Mouse (Mus musculus) heart, postnatal 0 days (tissue): ENCODE results near the gene St6galnac3. TPM values are rescaled to one million over a fixed set of nuclear protein-coding genes. Genes with fewer than 3 reads are reported as not detected.

Source experiments
- ATAC-seq: fragments of 200-750 bp; cut with Nextera tagmentation; 2 replicates; pipeline ENCODE4 v1.8.0; 2017; ENCODE audit warnings: low read depth, moderate number of reproducible peaks, moderate library complexity; ENCODE audit not compliant: insufficient read depth
- DNase-seq: peaks from one replicate; pipeline ENCODE4 v3.0.0-alpha.2; 2016; ENCODE audit warnings: low spot score
- H3K27ac ChIP-seq: fragments of 300-500 bp; sonication (generic); 2 replicates; pipeline ENCODE4 v1.5.1; 2014; ENCODE audit warnings: low read depth, mild to moderate bottlenecking
- H3K27me3 ChIP-seq: fragments of 300-500 bp; sonication (generic); 2 replicates; pipeline ENCODE4 v1.6.1; 2014; ENCODE audit warnings: low read length, mixed read lengths; ENCODE audit not compliant: control insufficient read depth, insufficient read depth
- H3K36me3 ChIP-seq: fragments of 300-500 bp; sonication (generic); replicated peaks from 2 replicates; pipeline ENCODE4 v1.6.1; 2014; ENCODE audit warnings: low read length, mixed read lengths; ENCODE audit not compliant: control insufficient read depth, insufficient read depth
- H3K4me1 ChIP-seq: fragments of 300-500 bp; sonication (generic); 2 replicates; pipeline ENCODE4 v1.6.1; 2014; ENCODE audit warnings: antibody characterized with exemption; ENCODE audit not compliant: control insufficient read depth, insufficient read depth
- H3K4me2 ChIP-seq: fragments of 300-500 bp; sonication (generic); 2 replicates; pipeline ENCODE4 v1.6.1; 2014; ENCODE audit warnings: low read depth, mild to moderate bottlenecking, low read length, moderate library complexity
- H3K4me3 ChIP-seq: fragments of 300-500 bp; sonication (generic); 2 replicates; pipeline ENCODE4 v1.5.1; 2014; ENCODE audit warnings: low read depth, low read length
- H3K9ac ChIP-seq: fragments of 300-500 bp; sonication (generic); replicated peaks from 2 replicates; pipeline ENCODE4 v1.6.1; 2014; ENCODE audit warnings: low read depth, low read length, mixed read lengths
- H3K9me3 ChIP-seq: fragments of 300-500 bp; sonication (generic); replicated peaks from 2 replicates; pipeline ENCODE4 v1.6.1; 2016; ENCODE audit warnings: low read length; ENCODE audit not compliant: control insufficient read depth
- CTCF ChIP-seq: IDR thresholded peaks from 2 replicates; pipeline ENCODE4 v1.5.1; 2016; ENCODE audit warnings: antibody characterized with exemption, control low read depth, low read depth
- EP300 ChIP-seq: IDR thresholded peaks from 2 replicates; pipeline ENCODE4 v1.6.1; 2016; ENCODE audit warnings: antibody characterized with exemption, low read depth
- WGBS: fragments of 180-500 bp; shearing (Covaris S2); extraction: QIAGEN DNeasy Blood & Tissue Kit; methylation state at CpG from one replicate; pipeline ENCODE4 v1.1.7; 2014; 5-methylcytosine and 5-hydroxymethylcytosine counted together
- polyA plus RNA-seq: library from polyadenylated mRNA; unstranded; fragments of >200 nt; fragmentation: Nextera tagmentation; extraction: Ambion mirVana; gene quantifications from 2 replicates; pipeline ENCODE4 v1.2.1, GENCODE M21; 2015
- total RNA-seq: library from RNA; depleted of rRNA; stranded (reverse); fragments of >200 nt; gene quantifications from 2 replicates; pipeline ENCODE4 v1.2.3, GENCODE M21; 2014; ENCODE audit warnings: low replicate concordance

Gene St6galnac3
- total and polyA plus RNA-seq, 2 experiments from 2014 or later: 9.7 to 22.5 TPM

DNA sequence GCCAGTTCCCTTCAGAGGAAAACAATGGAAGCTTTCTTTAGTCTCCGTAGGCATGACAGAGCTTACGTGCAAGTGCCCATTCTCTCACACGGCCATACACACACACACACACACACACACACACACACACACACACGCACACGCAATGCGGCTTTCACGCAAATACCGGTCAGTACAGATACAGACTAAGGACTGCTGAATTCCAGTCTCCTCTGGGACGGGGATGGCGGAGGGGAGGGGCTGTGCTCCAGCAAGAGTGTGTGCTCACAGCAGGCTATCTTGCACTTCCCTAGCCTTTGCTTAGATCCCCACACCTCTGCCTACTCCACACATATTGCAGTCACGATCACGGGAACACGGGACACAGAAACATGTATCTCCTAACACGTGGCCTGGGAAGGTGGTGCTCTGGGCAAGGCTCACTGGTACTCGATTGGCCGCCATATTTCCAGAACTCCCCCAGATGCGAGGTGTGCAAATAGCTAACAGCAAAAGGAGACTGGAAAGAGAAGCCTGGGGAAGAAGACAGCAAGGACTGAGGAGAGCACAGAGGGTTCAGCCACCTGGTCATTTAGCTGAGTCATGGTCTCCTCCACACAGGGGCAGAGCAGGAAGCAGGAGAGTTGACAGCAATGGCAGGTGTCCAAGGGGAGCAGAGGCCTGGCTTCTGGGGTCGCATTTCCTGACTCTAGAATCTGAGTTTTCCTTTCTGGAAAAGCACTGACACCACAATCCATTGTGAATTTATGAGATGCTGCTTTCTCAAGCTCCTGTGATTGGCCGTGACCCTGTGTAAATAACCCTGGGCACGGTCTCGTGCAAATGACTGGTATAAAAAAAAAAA, 56.3 kb downstream of the St6galnac3 start:
- no peaks in the 10 kb centered on the region for H3K36me3 ChIP-seq
- H3K27me3 ChIP-seq: no peaks in the 10 kb centered on the region
- no peak overlapping the region for H3K4me3 ChIP-seq
- 0 out of 2 replicates have a peak, but pooled peaks cover 3% of the 10 kb centered on the region for H3K4me1 ChIP-seq
- TF ChIP-seq EP300 (no peak), CTCF (no peak)
- H3K9me3 ChIP-seq: no peaks in the 10 kb centered on the region
- WGBS: 71% methylated on average over 21 of the region's 21 CpGs
- ATAC-seq (peak; percentile 62; the same call in 1 of the 2 replicates), DNase-seq (peak; percentile 47)
- no peak overlapping the region for H3K4me2 ChIP-seq
- H3K9ac ChIP-seq: no peak overlapping the region
- H3K27ac ChIP-seq: no peak overlapping the region

DNA sequence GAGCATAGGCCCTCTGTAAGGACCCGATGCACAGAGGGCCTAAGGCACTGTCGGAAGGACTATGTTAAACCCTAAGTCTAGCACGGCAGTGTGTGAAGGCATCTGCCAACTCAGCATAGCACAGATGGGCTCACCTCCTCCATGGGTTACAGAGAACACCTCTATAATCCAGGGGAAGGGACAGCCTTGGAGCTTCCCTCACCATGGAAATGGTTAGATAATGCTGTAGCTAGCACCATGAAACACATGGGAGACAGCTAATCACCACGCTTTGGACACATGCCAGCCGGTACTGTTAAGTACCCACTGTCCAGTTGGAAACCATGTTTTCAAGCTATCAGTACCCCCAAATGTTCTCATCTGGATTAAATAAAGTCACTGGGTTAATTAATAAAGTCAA, 60.3 kb downstream of the St6galnac3 start:
- H3K9me3 ChIP-seq: no peaks in the 10 kb centered on the region
- no peak overlapping the region for H3K9ac ChIP-seq
- TF ChIP-seq EP300: no peak
- TF ChIP-seq CTCF: no peak
- no peak overlapping the region for H3K4me2 ChIP-seq
- no peak overlapping the region for H3K4me3 ChIP-seq
- no peak for ATAC-seq
- 0 out of 2 replicates have a peak, but pooled peaks cover 3% of the 10 kb centered on the region for H3K4me1 ChIP-seq
- 79% methylated on average over 5 of the region's 5 CpGs for WGBS
- no peak for DNase-seq
- no peaks in the 10 kb centered on the region for H3K36me3 ChIP-seq
- H3K27ac ChIP-seq: no peak overlapping the region
- no peaks in the 10 kb centered on the region; the same call in 1 of the 2 replicates for H3K27me3 ChIP-seq

DNA sequence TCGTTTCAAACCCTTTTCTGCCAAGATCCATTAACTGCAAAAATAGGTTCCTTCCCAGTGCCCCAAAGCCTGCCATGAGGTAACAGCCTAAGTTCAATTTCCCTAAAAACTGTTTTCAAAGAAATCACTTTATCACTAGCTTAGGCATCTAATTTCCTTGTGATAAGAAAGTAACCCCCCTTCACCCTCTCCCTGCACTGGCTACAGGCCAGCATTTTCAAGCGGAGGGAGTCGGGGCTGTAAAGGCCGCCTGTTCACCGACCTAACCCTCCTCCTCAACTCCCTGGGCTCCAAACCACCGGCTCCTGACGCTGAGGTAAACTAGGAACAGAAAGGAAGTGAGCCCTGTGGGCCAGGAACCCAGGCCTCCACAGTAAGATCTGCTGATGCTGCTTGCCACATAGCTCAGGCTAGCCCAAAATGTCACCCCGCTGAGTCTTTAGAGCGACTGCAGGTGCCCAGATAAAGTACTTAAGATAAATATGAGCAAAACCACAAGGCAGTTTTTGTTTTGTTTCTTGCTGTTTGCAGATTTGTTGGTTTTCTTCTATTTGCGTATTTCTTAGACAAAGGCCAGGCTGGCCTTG, 61.0 kb downstream of the St6galnac3 start:
- Histone ChIP-seq H3K27ac (no peak overlapping the region), H3K4me1 (0 out of 2 replicates have a peak, but pooled peaks cover 3% of the 10 kb centered on the region), H3K27me3 (no peaks in the 10 kb centered on the region; the same call in 1 of the 2 replicates), H3K36me3 (no peaks in the 10 kb centered on the region), H3K9ac (no peak overlapping the region), H3K4me3 (no peak overlapping the region), H3K9me3 (no peaks in the 10 kb centered on the region), H3K4me2 (no peak overlapping the region)
- no peak for DNase-seq
- no peak for ATAC-seq
- 44% methylated on average over 10 of the region's 10 CpGs for WGBS
- TF ChIP-seq EP300 (no peak), CTCF (no peak)

DNA sequence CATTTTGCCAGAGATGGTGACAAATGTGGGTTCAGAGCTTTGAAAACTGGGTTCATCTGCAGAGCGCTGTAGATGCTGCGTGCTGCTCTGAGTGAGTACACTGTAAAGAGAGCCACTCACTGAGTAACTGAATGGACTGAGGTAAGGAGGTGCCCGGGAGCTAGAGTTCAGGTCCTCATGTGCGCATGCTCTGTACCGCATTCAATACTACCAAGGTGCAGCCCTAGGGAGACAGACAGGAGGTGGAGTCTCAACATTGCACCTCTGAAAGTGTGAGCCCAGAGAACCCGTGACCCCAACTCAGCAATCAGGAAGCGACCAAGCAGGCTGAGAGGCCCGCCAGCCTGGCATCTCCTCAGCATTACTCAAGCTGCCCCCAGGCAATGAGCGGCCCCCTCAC, 62.2 kb downstream of the St6galnac3 start:
- no peaks in the 10 kb centered on the region for H3K9me3 ChIP-seq
- DNase-seq (no peak), ATAC-seq (no peak)
- TF ChIP-seq EP300 (no peak), CTCF (no peak)
- H3K27ac ChIP-seq: no peak overlapping the region
- no peak overlapping the region for H3K4me2 ChIP-seq
- WGBS: 90% methylated on average over 9 of the region's 9 CpGs
- no peaks in the 10 kb centered on the region; the same call in 1 of the 2 replicates for H3K27me3 ChIP-seq
- H3K9ac ChIP-seq: no peak overlapping the region
- H3K36me3 ChIP-seq: no peaks in the 10 kb centered on the region
- 0 out of 2 replicates have a peak, but pooled peaks cover under 1% of the 10 kb centered on the region for H3K4me1 ChIP-seq
- no peak overlapping the region for H3K4me3 ChIP-seq

DNA sequence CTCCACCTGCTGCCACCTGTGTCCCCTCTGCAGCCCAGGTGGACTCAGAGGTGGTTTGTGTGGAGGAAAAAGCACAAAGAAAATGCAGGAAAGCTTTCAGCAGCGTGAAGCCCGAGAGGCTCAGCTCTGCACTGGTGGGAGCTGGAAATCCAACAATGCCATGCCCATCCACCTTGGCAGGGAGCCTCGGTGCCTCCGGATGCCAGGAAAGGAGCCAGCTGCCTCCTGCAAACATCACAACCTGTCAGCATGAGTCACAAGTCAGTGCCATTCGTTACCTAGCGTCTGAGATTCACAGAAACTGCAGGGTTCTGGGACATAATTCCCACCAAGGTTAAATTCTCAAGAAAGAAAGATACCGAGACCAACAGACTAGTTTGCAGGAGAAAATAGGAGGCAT, 63.0 kb downstream of the St6galnac3 start:
- WGBS: 59% methylated on average over 7 of the region's 7 CpGs
- DNase-seq (no peak), ATAC-seq (peak; percentile 18; the same call in 1 of the 2 replicates)
- Histone ChIP-seq H3K9me3 (no peaks in the 10 kb centered on the region), H3K4me1 (no peaks in the 10 kb centered on the region), H3K27me3 (no peaks in the 10 kb centered on the region; the same call in 1 of the 2 replicates), H3K4me3 (no peak overlapping the region), H3K27ac (no peak overlapping the region), H3K36me3 (no peaks in the 10 kb centered on the region), H3K9ac (no peak overlapping the region), H3K4me2 (no peak overlapping the region)
- no peak for TF ChIP-seq CTCF
